Mouse (Mus musculus) olfactory bulb, adult 2 months (tissue): Measurements from ENCODE around the gene Arpp21. TPM values are rescaled to one million over a fixed set of nuclear protein-coding genes. Genes with fewer than 3 reads are reported as not detected.
A peak's percentile ranks its signal among the peaks of the same experiment; 100 is the strongest.

Experiments used
- H3K27ac ChIP-seq: fragments of 200-500 bp; 2 replicates; pipeline ENCODE4 v1.5.1; 2012; ENCODE audit warnings: low read depth, low read length; ENCODE audit not compliant: insufficient read depth
- H3K4me1 ChIP-seq: fragments of 200-500 bp; 2 replicates; pipeline ENCODE4 v1.6.1; 2012; ENCODE audit warnings: low read length; ENCODE audit not compliant: control insufficient read depth, insufficient read depth
- H3K4me3 ChIP-seq: fragments of 200-500 bp; 2 replicates; pipeline ENCODE4 v1.5.1; 2012; ENCODE audit warnings: mild to moderate bottlenecking, low read depth, low read length, moderate library complexity; ENCODE audit not compliant: insufficient read depth
- CTCF ChIP-seq: fragments of 200-500 bp; IDR thresholded peaks from 2 replicates; pipeline ENCODE4 v1.5.1; 2012; ENCODE audit warnings: low read depth, mild to moderate bottlenecking, low read length, moderate library complexity; ENCODE audit not compliant: insufficient read depth
- POLR2A ChIP-seq: fragments of 200-500 bp; IDR thresholded peaks from 2 replicates; pipeline ENCODE4 v1.6.1; 2012; ENCODE audit warnings: mild to moderate bottlenecking, low read depth, low read length, moderate library complexity; ENCODE audit not compliant: insufficient read depth
- WGBS: fragments of 180-500 bp; shearing (Covaris S2); methylation state at CpG from one replicate; pipeline ENCODE4 v1.1.7; 2018; 5-methylcytosine and 5-hydroxymethylcytosine counted together
- polyA plus RNA-seq: library from polyadenylated mRNA; stranded (reverse); fragments of >200 nt; gene quantifications from 2 replicates; pipeline ENCODE4 v1.2.4, GENCODE M21; 2012; ENCODE audit warnings: low replicate concordance; ENCODE audit not compliant: missing spikeins, insufficient read depth, insufficient read length

The Arpp21 gene
- polyA plus RNA-seq, 1 experiment, result 639 TPM

DNA sequence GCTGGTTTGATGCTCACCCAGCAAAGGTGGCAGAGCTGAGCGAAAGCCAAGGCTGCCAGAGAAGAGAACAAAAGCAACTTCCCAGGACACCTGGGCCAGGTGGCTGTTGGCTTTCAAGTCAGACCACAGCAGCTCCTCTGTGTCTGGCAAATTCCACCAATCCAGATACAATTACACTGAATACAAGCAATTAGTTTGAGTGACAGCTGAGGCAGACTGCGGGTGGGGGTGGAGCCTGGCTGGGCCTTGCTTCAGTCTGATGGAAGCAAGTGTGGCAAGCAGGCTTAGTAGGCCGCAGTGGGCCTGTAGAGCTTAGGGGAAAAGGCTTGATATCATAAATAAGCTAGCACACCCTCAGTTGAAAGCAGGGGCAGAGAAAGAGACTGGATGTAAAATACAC is 104.9 kb downstream of the Arpp21 start:
- 29% methylated on average over 3 of the region's 3 CpGs for WGBS
- TF ChIP-seq POLR2A, result no peak
- no peak for TF ChIP-seq CTCF
- Histone ChIP-seq H3K27ac (no peak overlapping the region), H3K4me1 (peaks cover 15% of the 10 kb centered on the region), H3K4me3 (no peak overlapping the region)

DNA sequence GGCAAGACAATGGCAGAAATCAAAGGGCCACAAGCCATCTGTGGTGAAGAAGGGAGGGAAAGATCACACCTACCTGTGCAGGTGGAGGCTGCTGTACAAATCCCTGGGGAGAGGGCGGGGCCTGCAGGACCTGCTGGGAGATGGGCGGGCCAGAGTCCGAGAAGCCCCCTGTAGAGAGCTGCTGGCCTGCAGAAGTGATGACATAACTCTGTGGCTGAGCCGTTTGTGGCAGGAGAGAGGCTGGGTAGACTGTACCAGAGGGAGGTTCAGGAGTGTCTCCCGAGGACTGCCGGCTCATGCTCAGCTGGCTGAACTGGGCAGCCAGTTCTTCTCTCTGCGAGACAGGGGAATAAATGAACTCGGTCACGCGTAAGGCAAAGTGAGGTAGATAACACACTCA is 111.1 kb downstream of the Arpp21 start:
- H3K27ac ChIP-seq, result no peak overlapping the region
- WGBS, result 28% methylated on average over 10 of the region's 10 CpGs

DNA sequence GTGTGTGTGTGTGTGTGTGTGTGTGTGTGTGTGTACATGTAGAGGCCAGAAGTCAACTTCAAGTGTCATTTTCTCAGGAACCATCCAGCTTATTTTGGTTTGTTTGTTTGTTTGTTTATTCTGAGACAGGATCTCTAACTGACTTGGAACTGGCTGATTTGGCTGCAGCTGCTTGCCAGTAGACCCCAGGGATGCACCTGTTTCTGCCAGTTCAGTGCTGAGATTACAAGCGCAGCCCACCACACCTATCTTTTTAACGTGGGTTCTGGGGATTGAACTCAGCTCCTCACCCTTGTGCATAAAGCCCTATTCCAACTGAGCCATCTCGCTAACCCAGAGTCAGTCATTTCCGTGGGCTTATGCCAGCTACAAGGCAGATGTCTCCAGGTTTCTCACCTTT is 111.6 kb downstream of the Arpp21 start:
- peak overlapping the region; percentile 67; the same call in 1 of the 2 replicates for H3K27ac ChIP-seq
- H3K4me3 ChIP-seq, result no peak overlapping the region
- peaks cover 15% of the 10 kb centered on the region for H3K4me1 ChIP-seq
- TF ChIP-seq POLR2A, result no peak
- TF ChIP-seq CTCF, result no peak
- WGBS, result 65% methylated on average over 4 of the region's 4 CpGs

More for the DNA sequence above, 111.1 kb downstream of the Arpp21 start:
- TF ChIP-seq POLR2A, result no peak
- TF ChIP-seq CTCF, result no peak
- Histone ChIP-seq H3K4me1 (peaks cover 12% of the 10 kb centered on the region), H3K4me3 (no peak overlapping the region)

DNA sequence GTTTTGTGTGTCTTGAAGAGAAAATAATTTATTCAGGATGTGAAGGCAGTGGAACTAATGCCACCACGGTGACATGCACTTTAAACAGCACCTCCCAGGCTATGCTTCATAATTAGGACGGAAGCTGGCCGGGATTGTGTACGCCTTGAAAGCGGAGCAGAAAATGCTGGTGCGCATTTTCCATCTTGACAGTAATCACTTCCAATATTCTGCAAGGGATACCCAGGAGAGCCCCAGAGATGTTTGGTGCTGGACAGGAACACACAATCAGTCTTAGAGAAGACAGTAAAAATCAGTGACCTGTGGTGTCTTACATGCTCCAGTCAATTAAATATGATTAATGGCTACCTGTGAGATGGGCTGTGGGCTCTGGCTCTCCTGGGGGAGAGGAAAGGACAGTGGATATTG is 112.3 kb downstream of the Arpp21 start:
- 24% methylated on average over 6 of the region's 6 CpGs for WGBS
- TF ChIP-seq CTCF (no peak), POLR2A (no peak)
- Histone ChIP-seq H3K4me3 (no peak overlapping the region), H3K27ac (peak overlapping the region; percentile 67; the same call in 1 of the 2 replicates), H3K4me1 (peaks cover 19% of the 10 kb centered on the region)

DNA sequence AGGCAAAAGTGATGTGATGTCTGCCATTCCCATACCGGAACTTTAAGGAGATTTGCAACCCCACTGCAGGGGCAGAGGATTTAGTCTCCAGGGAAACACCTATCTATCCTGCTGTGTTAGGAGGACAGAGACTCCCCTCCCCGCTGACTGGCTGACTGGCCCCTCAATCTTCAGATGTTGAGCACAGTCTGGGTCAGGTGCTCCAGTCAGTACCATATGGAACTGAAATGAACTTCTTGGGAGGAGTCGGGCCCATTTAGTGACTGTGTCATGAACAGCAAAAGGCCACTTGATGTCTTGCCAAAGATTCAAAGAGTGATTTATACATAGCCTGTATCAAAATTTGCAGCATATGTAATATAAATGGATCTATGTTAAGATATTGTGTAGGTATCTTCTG is 116.2 kb downstream of the Arpp21 start:
- TF ChIP-seq CTCF, result no peak
- no peak for TF ChIP-seq POLR2A
- peak overlapping the region; percentile 47 for H3K27ac ChIP-seq
- WGBS, result 52% methylated on average over 3 of the region's 3 CpGs
- peaks cover 20% of the 10 kb centered on the region for H3K4me1 ChIP-seq
- no peak overlapping the region for H3K4me3 ChIP-seq

DNA sequence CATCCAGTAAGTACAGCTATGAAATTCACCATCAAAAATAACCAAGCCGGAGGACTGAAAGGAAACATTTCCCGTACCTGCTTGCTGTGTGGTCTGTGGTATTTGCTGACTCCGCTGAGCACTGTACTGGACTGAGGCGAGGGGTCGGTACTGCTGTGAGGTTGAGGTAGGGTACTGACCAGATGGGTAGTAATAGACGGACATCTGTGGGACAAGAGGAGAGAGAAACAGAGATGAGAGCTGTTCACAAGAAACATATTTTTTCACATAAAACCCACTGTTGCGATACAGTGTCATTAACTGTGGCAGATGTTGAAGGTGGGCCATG is 116.7 kb downstream of the Arpp21 start:
- TF ChIP-seq POLR2A (no peak), CTCF (no peak)
- Histone ChIP-seq H3K4me1 (peaks cover 16% of the 10 kb centered on the region), H3K27ac (peak overlapping the region; percentile 47), H3K4me3 (no peak overlapping the region)
- WGBS, result 36% methylated on average over 7 of the region's 7 CpGs

DNA sequence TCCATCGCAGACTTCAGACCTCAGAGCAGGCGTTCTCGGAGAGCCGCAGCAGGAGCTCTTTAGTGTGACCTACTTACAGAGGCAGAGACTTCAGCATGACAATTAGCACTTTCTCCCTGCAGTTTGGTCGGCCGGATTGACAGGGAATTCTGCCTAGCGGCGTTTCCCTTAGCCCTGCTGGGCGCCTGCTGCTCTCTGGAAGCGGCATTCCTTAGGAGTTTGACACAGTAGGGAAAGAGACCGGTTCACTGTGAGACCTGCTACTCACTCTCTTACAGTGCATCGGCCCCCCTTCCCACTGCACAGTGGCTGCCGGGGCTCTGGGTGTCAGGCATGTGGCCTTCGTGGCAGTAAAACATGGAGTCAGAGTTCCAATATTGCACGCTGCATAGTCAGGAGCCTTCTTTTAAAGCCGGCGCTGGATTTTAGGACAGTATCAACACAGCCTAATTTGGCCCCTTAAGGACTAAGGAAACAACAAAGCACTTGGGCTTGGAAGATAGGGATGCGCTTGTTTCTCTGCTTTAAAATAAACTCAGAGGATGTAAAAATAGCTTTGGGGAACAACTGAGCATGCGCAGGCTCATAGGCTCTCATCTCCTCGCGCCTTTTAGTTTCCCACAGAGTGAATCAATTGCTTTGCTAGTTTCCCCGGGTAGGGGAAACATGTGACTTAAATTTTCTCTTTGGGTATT is 117.2 kb downstream of the Arpp21 start:
- Histone ChIP-seq H3K4me3 (no peak overlapping the region), H3K27ac (peak overlapping the region; percentile 47), H3K4me1 (peaks cover 16% of the 10 kb centered on the region)
- no peak for TF ChIP-seq CTCF
- 2% methylated on average over 22 of the region's 22 CpGs for WGBS

DNA sequence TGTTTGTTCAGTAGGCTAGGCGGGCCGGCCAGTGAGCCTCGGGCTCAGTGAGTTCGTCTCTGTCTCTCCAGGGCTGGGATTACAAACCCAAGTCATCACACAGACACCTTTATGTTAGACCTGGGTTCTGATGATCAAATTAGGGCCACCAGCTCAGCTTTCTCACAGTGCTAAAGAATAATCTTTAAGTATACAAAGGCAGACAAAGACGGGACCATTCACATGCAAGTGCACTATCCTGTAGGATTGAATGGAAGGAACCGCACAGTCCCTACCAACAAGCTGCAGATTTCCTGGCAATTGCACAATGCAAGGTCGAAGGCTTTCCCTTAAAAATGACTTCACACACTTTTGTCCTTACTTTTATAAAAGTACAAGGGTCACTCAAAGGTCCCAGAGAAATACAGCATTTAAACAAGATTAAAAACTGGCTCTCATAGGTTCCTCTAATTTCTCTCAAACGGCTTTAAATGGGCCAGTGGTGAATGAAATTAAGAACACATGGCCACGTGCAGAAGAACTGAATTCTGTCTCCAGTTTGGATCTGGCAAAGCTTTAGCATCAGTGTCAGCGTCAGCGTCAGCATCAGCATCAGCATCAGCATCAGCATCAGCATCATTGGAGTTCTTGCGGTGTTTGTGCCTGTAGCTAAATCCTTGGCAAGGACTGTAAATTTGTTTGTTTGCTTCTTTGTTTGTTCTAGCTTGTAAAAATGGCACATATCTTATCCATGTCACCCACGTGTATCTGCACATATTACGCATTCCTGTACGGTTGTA is 117.9 kb downstream of the Arpp21 start:
- TF ChIP-seq POLR2A (no peak), CTCF (no peak)
- Histone ChIP-seq H3K4me3 (no peak overlapping the region), H3K27ac (peak overlapping the region; percentile 47), H3K4me1 (peaks cover 16% of the 10 kb centered on the region)
- WGBS, result 22% methylated on average over 15 of the region's 15 CpGs

DNA sequence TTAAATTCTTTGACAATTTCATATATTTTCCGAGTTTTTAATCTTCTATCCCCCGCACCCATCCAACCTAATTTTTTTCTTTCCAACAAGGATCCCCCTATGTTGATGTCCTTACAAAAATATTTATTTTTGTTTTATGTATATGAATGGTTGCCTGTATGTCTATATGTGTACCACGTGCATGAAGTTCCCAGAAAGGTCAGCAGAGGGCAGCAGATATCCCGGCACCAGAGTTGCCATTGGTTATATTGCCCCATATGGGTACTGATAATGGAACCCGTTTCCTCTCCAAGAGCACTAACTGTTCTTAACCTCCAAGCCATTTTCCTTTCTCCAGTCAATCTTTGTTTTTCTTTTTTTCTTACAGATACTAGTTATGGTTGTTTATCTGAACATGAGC is 124.1 kb downstream of the Arpp21 start:
- H3K4me1 ChIP-seq, result peaks cover 16% of the 10 kb centered on the region
- TF ChIP-seq CTCF (no peak), POLR2A (no peak)
- H3K27ac ChIP-seq, result no peak overlapping the region; the same call in 1 of the 2 replicates
- WGBS, result 80% methylated on average over 5 of the region's 5 CpGs
- no peak overlapping the region for H3K4me3 ChIP-seq
